Comparison of ENCODE assay signal across 8 mouse cellular contexts in genomic region chr12:117035243-117035642, GRCm38 (mm10).
DNase-seq lines count a peak whose midpoint lies in the region; ATAC-seq and TF ChIP-seq lines count a peak whose summit lies in the region.

No protein-coding gene starts in this region.

- ATAC-seq in hindbrain, embryonic 15.5 days (ENCODE audit: low FRiP score, low read depth), result peak; percentile 52; the same call in 1 of the 2 replicates
- no peak for ATAC-seq in erythroblast, adult 5-6 weeks (replicated peaks; ENCODE audit: low FRiP score, poor library complexity, severe bottlenecking)

- no peaks in the 10 kb centered on the region for H3K79me2 ChIP-seq in MEL (ENCODE audit: control insufficient read depth, insufficient read depth, low read length, poor library complexity)

- no peaks in the 10 kb centered on the region for H3K27me3 ChIP-seq in MEL (ENCODE audit: control insufficient read depth in 1 of 2, insufficient read depth in 2 of 2, low read length in 2 of 2)
- peaks cover 22% of the 10 kb centered on the region for H3K27me3 ChIP-seq in forebrain, embryonic 10.5 days (ENCODE audit: poor library complexity, severe bottlenecking)
- H3K27me3 ChIP-seq in hindbrain, embryonic 15.5 days, result no peaks in the 10 kb centered on the region

- DNase-seq in MEL (ENCODE audit: low read depth, low spot score), result peak; percentile 12
- peak; percentile 68 for DNase-seq in forebrain, embryonic 10.5 days (ENCODE audit: extremely low spot score, low spot score)
- peak; percentile 69 to 78 for DNase-seq in layer of hippocampus, postnatal 10 days (ENCODE audit: low spot score in 2 of 2)
- peak; percentile 62 for DNase-seq in lung, postnatal 25 days (ENCODE audit: low spot score)
- DNase-seq in retina, embryonic 14.5 days (ENCODE audit: low spot score), result peak; percentile 85

- no peak overlapping the region for H3K27ac ChIP-seq in MEL (ENCODE audit: control insufficient read depth, low read depth, low read length)
- H3K27ac ChIP-seq in bone marrow, adult 2 months (ENCODE audit: control insufficient read depth, insufficient read depth, low read depth, low read length, poor library complexity), result no peak overlapping the region
- no peak overlapping the region for H3K27ac ChIP-seq in forebrain, embryonic 10.5 days
- no peak overlapping the region for H3K27ac ChIP-seq in hindbrain, embryonic 15.5 days (replicated peaks)

- no peak overlapping the region for H3K9ac ChIP-seq in MEL (ENCODE audit: control insufficient read depth, low read depth, low read length, poor library complexity, severe bottlenecking)
- no peak overlapping the region for H3K9ac ChIP-seq in hindbrain, embryonic 15.5 days

- no peak for TF ChIP-seq POLR2A in MEL (IDR thresholded peaks at IDR 0.05; ENCODE audit: control insufficient read depth in 1 of 2, insufficient read depth in 1 of 2, low read depth in 1 of 2, low read length in 2 of 2, poor library complexity in 1 of 2)
- no peak for TF ChIP-seq POLR2A in bone marrow, adult 2 months (IDR thresholded peaks at IDR 0.05; ENCODE audit: borderline replicate concordance, control insufficient read depth, low read depth, low read length)

- TF ChIP-seq EP300 in MEL (IDR thresholded peaks at IDR 0.05; ENCODE audit: low read depth in 1 of 2, low read length in 2 of 2), result no peak

- WGBS in bone marrow, adult 2 months, result 2% methylated on average over 2 of the region's 2 CpGs
- 6% methylated on average over 2 of the region's 2 CpGs for WGBS in forebrain, embryonic 10.5 days
- 4% methylated on average over 2 of the region's 2 CpGs for WGBS in hindbrain, embryonic 15.5 days

- no peaks in the 10 kb centered on the region for H3K4me1 ChIP-seq in MEL (ENCODE audit: control insufficient read depth in 1 of 2, insufficient read depth in 2 of 2, low read length in 2 of 2)
- no peaks in the 10 kb centered on the region for H3K4me1 ChIP-seq in bone marrow, adult 2 months (ENCODE audit: control insufficient read depth, insufficient read depth, low read length)
- peaks cover 22% of the 10 kb centered on the region for H3K4me1 ChIP-seq in forebrain, embryonic 10.5 days
- H3K4me1 ChIP-seq in hindbrain, embryonic 15.5 days (replicated peaks), result 0 out of 2 replicates have a peak, but pooled peaks cover 6% of the 10 kb centered on the region

- H3K9me3 ChIP-seq in MEL (replicated peaks; ENCODE audit: insufficient read depth, low read length), result no peaks in the 10 kb centered on the region
- 0 out of 2 replicates have a peak, but pooled peaks cover under 1% of the 10 kb centered on the region for H3K9me3 ChIP-seq in forebrain, embryonic 10.5 days
- no peaks in the 10 kb centered on the region for H3K9me3 ChIP-seq in hindbrain, embryonic 15.5 days

- H3K4me3 ChIP-seq in MEL (ENCODE audit: control insufficient read depth in 1 of 2, insufficient read depth in 1 of 2, low read depth in 2 of 2, low read length in 2 of 2), result no peak overlapping the region
- H3K4me3 ChIP-seq in bone marrow, adult 2 months (replicated peaks; ENCODE audit: control insufficient read depth, low read depth, low read length), result no peak overlapping the region
- no peak overlapping the region for H3K4me3 ChIP-seq in forebrain, embryonic 10.5 days
- H3K4me3 ChIP-seq in hindbrain, embryonic 15.5 days, result no peak overlapping the region

- TF ChIP-seq CTCF in MEL (IDR thresholded peaks at IDR 0.05 in 2 of 3, conservative IDR thresholded peaks at IDR 0.05 in 1 of 3; ENCODE audit: control insufficient read depth in 1 of 3, insufficient read depth in 1 of 3, low read depth in 2 of 3, low read length in 3 of 3, poor library complexity in 1 of 3, severe bottlenecking in 1 of 3), result peak; percentile 30 to 59 (median 42)
- TF ChIP-seq CTCF in bone marrow, adult 2 months (IDR thresholded peaks at IDR 0.05; ENCODE audit: control insufficient read depth, insufficient read depth, low read length), result peak; percentile 57

- no peak overlapping the region for H3K4me2 ChIP-seq in hindbrain, embryonic 15.5 days

- peak; percentile 26 for TF ChIP-seq RAD21 in MEL (IDR thresholded peaks at IDR 0.05; ENCODE audit: low read depth, low read length)

- no peaks in the 10 kb centered on the region for H3K36me3 ChIP-seq in MEL (ENCODE audit: control insufficient read depth in 1 of 2, insufficient read depth in 2 of 2, low read length in 2 of 2)
- H3K36me3 ChIP-seq in forebrain, embryonic 10.5 days (replicated peaks), result no peaks in the 10 kb centered on the region
- H3K36me3 ChIP-seq in hindbrain, embryonic 15.5 days, result no peaks in the 10 kb centered on the region

TF ChIP-seq in MEL, 35 proteins besides CTCF, POLR2A, EP300 and RAD21:
- TF ChIP-seq E2F4 (IDR thresholded peaks at IDR 0.05; ENCODE audit: borderline replicate concordance, low read depth, low read length) (no peak), SMC3 (IDR thresholded peaks at IDR 0.05; ENCODE audit: low read depth, low read length) (peak; percentile 17; the same call in 1 of the 2 replicates), TBP (IDR thresholded peaks at IDR 0.05; ENCODE audit: low read depth, low read length) (no peak), NELFE (IDR thresholded peaks at IDR 0.05; ENCODE audit: low read depth, low read length) (0 out of 2 replicates have a peak, but pooled peaks have one; percentile 17), GATA1 (IDR thresholded peaks at IDR 0.05; ENCODE audit: low read depth, low read length) (no peak)

Comparison
In these comparisons a context has a peak if more than half of its experiments do, and no peak if none do; other contexts are left out.
1. DNase-seq: peak in every context shown above with its lines; median percentile 85 in retina, embryonic 14.5 days; 74 in layer of hippocampus, postnatal 10 days; 68 in forebrain, embryonic 10.5 days; 62 in lung, postnatal 25 days; 12 in MEL.